Mouse (Mus musculus) NIH3T3 (cell line): ENCODE results near the gene Dnajb4.

Experiments
- DNase-seq: peaks from one replicate; pipeline ENCODE4 v3.0.0-alpha.2; 2012; ENCODE audit warnings: low read depth

Dnajb4 gene

DNA sequence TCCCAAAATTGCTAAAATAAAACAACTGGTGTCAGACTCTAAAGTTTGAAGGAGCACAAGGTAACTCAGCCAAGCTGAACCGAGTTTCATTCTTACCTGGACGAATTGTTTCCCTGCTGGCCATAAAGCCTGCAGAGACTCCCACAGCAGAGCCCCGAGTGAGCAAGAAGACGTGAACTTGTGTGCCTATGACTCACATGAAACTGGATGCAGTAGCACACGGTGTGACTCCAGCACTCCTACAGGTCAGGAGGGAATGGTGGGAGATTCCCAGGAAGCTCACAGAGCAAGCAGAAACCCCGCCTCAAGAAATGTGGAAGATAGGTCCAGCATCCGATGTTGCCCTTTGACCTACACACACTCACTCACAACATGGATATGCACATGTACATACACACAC is 38.2 kb downstream of the Dnajb4 start:
- DNase-seq = peak; percentile 48

DNA sequence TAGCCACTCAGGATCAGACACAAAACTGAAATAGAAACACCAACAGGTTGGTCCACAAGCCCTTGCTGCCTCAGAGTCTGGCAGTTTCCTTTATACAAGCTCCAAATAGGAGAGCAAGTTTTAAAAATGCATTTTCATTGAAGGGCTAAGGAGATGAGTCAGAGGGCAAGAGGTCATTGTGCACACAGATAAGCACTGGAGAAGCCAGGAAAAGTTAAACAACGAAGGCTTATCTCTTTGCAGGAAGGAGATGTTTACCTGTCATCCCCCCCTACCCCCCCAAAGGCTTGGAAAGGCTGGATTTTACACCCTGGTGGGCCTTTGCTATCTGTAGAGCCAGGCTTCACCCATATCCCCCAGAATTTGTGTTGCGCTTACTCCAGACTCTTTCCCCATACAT is 38.9 kb downstream of the Dnajb4 start:
- DNase-seq = peak; percentile 43

DNA sequence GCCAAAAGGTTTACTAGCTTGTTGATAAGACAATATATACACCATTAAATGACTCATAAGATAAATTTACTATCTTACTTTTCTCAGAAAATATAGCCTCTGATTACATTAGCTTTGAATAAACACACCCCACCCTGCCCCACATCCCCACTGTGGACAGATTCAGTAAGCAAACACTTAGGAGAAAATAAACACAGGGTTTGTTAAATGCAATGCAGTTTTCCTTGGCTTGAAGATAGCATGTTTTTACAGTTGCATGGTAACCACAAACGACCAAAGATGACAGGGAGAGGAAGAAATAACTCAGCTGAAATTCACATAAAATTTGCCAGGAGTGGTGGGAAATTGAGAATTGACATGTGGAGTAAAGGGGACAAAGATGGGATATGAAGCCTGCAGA is 39.7 kb downstream of the Dnajb4 start:
- peak; percentile 30 for DNase-seq

DNA sequence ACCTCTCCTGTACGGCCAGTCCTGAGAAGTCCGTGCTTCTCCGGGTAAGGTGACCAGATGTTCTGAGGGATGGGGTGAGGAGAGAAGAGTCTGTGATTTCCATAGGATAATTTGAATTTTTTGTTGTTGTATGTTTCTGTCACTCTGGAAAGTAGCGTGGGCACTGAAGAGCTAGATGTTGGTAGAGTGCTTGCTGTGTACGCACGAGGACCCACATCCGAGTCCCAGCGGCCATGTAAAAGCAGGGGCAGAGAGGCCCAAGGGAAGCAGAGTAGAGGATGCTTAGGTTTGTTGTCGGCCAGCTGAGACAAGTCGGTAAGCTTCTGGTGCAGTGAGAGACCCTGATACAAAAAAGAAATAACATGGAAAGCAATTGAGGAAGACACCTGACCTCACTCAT is 42.1 kb downstream of the Dnajb4 start:
- DNase-seq = no peak

DNA sequence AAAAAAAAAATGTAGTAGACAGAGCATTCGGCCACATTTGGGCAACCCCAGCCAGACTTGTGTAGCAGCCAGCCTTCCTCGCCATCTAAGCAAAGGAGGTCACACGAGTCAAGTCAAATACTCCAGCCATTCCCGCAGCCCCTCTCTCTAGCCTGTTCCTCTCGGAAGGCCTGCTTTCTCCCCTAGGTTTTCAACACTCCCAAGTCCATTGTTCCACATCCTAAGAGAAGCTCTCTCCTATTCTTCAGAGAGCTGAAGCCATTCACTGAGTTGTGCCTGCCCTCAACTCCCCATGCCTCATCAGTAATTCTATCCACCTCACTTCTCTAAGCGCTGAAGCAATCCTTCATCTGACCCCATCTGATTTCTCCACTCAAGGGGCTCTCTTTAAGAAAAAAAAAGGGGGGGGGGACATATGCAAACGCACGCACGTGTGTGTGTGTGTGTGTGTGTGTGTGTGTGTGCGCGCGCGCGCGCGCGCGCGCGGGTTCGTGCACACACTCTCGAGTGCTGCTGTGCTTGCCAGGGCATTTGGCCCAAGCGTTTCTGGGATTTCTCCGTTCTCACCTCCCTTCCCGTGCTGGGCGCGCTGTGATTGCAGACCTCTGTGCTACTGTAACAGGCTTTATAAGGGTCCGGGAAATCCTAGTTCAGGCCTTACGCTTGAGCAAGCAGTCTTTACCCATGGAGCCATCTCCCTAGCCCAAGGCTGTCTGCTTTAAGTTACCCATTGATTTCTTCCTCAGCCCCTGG is 43.2 kb downstream of the Dnajb4 start:
- no peak for DNase-seq

DNA sequence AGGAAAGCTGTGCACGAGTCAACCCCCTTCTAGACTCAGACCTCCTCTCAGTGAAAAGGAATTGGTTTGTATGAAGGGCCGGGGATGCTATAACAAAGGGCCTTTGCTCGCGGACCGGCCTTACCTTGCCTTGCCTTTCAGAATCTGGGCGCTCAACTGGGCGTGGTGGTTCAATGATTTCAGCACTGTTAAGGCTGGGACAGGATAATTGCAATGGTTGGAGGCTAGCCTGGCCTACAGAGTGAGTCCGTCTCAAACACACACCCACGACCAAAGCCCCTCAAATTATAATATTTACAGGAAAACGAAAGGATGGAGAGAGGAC is 44.0 kb downstream of the Dnajb4 start, which contains the start of gene Gipc2:
Gene Gipc2, minus strand, starts transcription at position 132 of the 325 bp plus-strand sequence.
- no peak for DNase-seq

DNA sequence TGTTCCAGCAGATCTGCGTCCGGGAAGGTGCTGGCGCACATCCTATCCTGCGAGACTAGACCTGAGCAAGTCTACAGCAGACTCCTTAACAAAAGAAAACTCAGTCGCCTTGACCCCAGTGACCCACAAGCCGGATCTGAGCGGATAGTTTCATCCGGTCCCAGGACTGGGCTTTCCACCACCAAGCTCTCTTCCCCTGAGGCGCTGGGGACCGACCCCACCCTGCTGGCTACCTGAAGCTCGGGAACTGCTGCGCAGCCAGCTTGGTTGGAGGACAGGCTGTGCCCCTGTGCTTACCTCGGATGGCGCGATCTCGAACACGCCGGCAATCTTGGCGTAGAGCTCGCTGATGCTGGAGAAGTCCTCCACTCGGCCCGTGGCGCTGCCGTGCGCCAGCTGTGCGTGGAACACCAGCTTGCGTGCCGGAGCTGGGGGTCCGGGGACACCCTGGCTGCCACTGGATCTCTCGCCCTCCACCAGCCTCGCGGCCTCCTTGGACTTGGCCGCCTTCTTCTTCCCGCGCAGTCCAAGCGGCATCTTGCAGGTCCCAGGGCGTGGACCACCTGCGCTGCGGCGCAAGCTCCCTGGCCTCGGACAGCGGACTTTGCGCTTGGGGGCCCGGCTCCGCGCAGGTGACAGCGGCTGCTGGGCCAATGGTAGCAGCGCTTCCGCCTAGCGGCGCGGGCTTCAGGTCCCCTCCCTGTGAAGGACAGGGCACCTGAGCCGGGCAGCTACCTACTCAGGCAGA is 44.6 kb downstream of the Dnajb4 start:
- DNase-seq = no peak

DNA sequence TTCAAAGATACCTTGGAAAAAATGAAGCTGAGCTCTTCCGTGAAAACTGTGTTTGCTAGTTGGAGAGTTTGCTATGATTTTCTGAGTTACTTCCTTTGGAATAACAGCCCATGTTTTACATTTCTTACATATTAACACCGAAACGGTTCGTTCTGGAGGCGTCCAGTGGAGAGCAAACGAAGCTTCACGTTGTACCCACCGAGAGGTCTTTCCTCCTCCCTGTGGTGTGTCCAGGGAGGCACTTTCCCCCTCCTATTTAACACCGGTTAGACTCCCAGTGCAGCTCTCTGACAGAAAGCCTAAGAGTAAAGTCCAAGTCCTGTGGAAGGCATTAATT is 45.1 kb downstream of the Dnajb4 start:
- no peak for DNase-seq

DNA sequence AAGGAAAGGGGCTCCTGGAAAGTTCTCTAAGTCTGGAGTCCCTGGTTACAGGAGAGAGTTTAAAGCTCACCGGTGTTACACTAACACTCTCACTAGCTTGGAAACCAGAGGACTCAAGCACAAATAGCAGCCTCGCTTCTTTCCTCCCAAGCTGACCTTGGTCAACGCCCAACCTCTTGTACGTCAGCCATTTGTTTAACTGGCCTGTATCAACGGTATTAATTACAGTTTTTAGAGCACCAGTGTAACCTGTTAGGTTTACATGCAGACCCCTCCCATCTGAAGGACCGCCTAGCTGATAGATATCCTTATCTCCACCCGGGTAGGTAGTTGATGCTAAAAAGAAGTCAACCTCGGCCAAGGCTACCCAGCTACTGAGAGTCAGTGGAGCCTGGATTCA is 46.8 kb downstream of the Dnajb4 start:
- no peak for DNase-seq

DNA sequence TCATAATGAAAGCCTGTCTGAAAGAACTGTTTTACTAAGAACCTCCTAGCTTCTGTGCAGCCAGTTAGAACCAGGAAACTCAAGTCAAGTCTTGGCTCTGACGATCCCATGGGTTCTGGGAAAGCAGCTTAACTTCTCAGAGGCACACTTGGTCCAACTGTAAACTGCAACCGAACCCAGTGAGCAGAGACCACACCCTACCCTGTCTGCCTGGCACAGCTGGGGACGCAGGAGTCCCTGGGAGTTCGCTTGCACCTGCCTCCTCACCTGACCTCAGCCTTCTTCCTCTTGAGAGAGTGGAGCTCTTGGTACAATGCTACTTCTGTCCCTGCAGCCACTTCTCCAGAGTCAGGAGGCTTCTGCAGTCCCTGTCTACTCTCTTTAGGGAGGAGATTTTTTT is 49.5 kb downstream of the Dnajb4 start:
- no peak for DNase-seq

DNA sequence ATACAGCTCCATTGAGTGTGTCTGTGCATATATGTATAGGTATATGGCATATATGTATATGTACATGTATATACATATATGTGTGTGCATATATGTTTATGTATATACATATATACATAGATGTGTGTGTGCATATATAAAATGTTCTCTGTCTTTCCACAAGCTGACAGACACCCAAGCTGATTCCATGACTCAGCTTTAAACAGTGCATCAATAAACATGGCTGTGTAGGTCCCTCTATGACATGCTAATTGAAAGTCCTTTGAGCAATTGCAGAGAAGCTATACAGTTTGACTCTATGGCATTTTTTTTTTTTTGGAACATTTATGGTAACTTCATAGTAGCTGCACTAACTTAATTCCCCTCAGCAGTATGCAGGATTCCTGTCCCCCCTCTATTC is 50.8 kb downstream of the Dnajb4 start:
- DNase-seq = no peak

DNA sequence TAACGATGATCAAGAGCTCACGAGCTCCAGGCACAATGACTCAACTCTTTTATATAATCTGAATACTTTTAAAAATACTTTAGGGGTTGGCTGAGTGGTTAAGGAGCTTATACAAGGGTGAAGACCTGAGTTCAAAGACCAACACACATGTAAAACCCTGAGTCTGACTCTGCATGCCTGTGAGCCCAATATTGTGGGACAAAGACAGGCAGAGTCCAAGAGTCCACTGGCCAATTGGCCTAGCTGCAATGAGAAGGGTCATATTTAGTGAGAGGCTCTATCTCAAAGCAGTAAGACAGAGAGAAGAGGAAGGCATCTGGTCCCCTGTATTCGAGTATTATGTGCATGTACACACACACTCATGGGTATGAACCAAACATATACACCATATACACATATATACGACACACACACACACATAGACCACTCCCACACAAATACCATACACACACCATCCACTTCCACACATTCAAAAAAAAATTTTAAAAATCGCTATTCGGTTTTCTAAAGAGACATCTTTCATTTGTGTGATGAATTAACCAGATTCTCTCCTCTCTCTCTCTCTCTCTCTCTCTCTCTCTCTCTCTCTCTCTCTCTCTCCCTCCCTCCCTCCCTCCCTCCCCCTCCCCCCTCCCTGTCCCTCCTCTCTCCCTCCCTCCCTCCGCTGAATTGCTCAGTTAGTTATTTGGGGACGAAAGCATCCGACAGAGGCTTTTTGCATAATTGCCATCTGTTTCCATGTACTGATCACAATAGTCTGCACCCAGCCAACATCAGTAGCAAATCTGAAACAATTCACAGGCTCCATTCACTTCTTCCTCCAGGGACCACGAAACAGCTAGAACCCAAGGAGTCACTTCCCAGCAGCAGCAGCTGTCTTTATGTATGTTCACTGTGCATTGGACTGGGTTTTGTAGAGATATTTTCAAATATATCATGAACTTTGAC is 51.5 kb downstream of the Dnajb4 start:
- DNase-seq = no peak

DNA sequence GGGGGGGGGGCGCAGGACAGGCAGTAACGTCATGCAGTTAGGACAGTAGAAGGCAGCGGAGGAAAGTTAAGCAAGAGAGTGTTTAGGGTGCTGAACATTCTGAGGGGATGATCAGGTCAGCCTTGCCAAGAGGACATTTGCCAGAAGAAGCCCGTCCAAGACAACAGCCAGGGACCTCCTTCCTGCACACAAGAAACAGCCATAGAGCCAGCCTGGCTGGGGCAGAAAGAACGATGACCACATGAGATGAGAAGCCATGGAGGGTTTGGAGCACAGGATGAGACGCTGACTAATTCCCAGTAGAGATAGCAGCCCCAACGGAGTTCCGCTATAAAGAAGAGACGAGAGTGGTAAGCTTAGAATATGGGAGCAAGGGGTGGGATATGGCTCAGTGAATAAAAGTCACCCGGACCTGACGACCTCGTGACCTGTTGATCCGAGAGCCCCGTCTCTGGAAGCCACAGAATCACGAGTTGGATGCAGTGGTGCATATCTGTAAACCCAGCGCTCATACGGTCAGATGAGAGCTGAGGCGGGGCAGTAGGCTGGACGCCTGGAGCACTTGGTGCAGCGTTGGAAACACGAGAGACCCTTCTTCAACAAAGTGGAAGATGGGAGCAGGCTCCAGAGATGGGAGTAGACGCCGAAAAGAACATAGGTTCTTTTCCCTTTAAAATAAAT is 53.1 kb downstream of the Dnajb4 start:
- no peak for DNase-seq

DNA sequence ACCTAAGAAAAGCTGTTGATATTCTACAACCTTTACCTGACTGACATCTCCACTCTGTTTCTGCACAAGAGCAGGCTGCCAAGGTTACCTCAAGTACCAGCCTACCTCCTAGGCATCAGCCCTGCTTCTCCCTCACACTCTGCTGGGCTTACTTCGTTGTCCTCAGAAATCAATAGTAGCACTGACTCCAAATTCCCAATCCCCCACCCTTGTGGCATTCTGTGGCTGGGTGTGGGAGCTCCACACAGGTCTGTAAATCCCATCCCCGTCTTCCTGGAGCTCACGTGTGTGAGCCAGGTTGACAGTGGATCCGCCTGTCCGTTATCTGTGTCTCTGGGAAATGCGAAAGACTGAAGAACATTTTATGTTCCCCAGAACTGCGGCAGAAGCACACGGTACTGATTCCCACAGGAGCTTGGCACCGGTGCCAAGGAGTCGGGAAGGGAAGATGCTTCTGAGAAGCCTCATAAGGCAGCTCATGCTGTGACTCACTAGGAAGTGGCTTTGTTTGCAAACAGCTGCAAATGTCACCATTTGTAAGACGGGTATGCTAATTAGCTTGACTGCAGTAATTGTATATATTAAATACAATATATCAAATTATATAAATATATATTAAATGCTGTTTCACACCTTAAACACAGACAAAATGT is 54.7 kb downstream of the Dnajb4 start:
- DNase-seq = peak; percentile 60

DNA sequence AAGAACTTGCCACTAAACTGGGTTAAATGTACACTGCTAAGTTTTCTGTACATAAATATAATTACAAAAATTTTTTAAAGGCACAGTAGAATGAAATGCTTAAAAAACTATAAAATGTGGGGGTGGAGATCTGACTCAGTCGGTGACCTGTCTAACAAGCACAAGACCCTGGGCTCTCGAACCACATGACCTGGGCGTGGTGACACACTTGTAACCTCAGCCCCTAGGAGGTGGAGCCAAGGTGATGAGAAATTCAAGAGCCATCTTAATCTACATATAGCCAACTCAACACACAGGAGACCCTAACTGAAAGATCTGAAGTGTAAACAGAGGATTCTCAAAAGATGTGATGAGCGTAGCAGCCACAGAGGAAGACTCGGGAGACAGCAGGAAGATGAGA is 56.0 kb downstream of the Dnajb4 start:
- no peak for DNase-seq

DNA sequence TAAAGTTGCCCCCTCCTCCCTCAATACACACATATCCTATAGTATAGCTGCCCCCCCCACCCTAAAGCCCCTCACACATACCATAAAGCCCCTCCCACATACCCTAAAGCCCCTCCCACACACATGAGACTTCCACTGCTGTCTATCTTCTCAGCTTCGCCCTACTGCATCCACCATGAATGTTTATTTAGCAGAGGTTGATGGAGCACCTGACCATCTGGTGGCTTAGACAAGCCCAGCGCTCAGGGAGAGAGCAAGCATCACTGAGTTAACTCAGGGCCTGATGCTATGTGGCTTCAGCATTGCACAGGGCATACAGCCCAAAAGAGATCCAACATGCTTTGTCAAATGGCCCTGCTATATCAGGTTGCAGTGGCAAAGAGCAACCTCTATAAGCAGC is 57.0 kb downstream of the Dnajb4 start:
- DNase-seq = no peak

DNA sequence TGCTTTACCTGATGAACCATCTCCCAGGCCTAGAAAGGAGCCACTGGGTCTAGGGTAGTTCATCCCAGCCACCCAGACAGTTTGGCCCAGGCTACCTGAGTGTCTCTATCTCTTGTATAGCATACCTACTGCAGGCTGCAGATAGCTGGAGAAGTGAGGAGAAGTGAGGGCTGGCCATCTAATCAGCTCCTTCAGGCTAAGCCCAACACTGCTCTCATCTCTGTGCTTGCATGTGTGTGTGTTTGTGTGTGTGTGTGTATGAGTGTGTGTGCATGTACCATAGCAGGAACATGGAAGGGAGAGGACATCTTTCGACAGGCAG is 57.7 kb downstream of the Dnajb4 start:
- no peak for DNase-seq

DNA sequence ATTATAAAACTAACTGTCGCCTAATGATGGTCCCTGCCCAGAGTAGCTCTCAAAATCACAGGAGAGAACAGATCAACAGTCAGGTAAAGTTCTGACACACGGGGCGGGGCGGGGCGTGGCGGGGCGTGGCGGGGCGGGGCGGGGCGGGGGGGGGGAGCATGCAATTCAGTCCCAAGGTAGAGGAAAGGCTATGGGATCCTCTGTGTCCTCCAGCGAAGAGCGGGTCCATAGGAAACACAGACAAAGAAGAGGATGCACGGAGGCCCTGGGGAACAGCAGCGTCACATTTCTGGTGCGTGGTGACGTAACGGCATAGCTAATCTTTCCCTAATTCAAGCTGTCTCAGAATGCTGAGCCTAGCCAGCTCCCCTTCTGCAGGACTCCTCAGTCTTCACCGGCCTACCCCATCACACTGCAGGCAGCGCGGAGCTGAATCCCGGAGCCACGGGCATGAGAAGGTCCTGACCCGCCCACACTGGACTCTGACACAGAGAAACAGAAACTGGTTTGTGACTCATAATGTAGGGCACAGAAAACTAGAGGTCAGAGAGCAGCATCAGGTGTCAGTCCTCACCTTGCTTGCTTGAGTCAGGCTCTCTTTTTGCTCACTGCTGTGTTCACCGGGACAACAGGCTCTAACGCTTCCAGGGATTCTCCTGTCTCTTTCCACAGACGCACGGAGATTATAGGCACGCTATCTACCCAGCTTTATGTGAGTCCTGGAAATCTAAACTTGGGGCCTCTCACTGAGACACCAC is 58.2 kb downstream of the Dnajb4 start:
- no peak for DNase-seq

DNA sequence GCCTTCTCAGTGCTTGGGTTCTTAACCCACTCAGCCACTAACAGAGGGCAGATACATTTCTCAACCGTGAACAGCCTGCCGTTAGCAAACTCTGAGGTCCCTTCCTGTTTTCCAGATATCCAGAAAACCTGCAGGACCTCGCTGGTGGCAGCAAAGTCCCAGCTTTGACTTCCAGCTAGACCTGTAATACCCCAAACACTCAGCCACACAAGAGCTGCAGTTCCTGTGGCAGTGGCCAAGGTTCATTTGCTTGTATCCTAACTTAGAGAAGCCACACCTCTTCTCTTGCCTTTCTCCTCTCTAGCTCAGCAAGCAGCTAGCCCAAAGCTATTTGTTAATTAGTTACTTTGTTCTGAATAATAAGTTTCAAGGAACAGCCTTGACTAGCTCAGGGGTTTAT is 60.2 kb downstream of the Dnajb4 start:
- no peak for DNase-seq

DNA sequence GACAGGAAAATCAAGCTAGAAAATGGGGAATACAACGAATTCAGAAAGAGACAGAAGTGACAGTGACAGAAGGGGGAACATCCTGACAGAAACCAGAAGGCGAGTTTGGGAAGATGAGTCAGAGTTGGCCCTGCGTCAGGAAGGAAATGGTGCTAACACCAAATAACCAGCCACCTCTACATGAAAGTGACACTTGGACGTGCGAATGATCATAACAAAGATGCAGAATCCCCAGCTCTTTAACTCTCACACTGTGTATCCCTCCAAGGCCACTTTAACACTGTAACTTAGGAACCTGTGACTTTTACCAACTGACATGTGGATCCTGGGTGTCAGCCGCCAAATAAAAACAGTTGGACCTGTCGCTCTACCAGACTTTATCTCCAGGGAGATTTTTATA is 60.7 kb downstream of the Dnajb4 start:
- DNase-seq = no peak
